Mouse (Mus musculus): ENCODE data around the gene Vangl1. TPM values are rescaled to one million over a fixed set of nuclear protein-coding genes. Genes with fewer than 3 reads are reported as not detected.

Gene Vangl1
- polyA plus RNA-seq, 1 experiment from 2014 or later = 52.9 TPM

GRCm38 (mm10) chr3:102140606-102141005 is 63.9 kb downstream of the Vangl1 start:
- Histone ChIP-seq H3K4me3 (ENCODE audit: low read depth, low read length) (no peak overlapping the region), H3K36me3 (ENCODE audit: control insufficient read depth, insufficient read depth, low read length) (no peaks in the 10 kb centered on the region), H3K27me3 (replicated peaks; ENCODE audit: control insufficient read depth, insufficient read depth, low read length) (no peaks in the 10 kb centered on the region), H3K4me2 (no peak overlapping the region), H3K4me1 (replicated peaks; ENCODE audit: control insufficient read depth, insufficient read depth, low read length) (peaks cover 18% of the 10 kb centered on the region), H3K9me3 (ENCODE audit: control insufficient read depth, low read length) (no peaks in the 10 kb centered on the region), H3K27ac (ENCODE audit: low read depth, low read length) (no peak overlapping the region), H3K9ac (ENCODE audit: low read depth, low read length) (no peak overlapping the region)
- ATAC-seq (replicated peaks; ENCODE audit: low FRiP score) (no peak), DNase-seq (ENCODE audit: low spot score) (no peak)
- WGBS = 90% methylated on average over 6 of the region's 6 CpGs

GRCm38 (mm10) chr3:102138899-102139298 is 65.6 kb downstream of the Vangl1 start:
- Histone ChIP-seq H3K27me3 (replicated peaks; ENCODE audit: control insufficient read depth, insufficient read depth, low read length) (no peaks in the 10 kb centered on the region), H3K4me1 (replicated peaks; ENCODE audit: control insufficient read depth, insufficient read depth, low read length) (peaks cover 4% of the 10 kb centered on the region), H3K27ac (ENCODE audit: low read depth, low read length) (no peak overlapping the region), H3K36me3 (ENCODE audit: control insufficient read depth, insufficient read depth, low read length) (no peaks in the 10 kb centered on the region), H3K9me3 (ENCODE audit: control insufficient read depth, low read length) (no peaks in the 10 kb centered on the region), H3K4me3 (ENCODE audit: low read depth, low read length) (no peak overlapping the region), H3K4me2 (no peak overlapping the region), H3K9ac (ENCODE audit: low read depth, low read length) (no peak overlapping the region)
- ATAC-seq (replicated peaks; ENCODE audit: low FRiP score) = no peak
- no peak for DNase-seq (ENCODE audit: low spot score)
- 87% methylated on average over 6 of the region's 6 CpGs for WGBS

- no peak overlapping the region for H3K4me2 ChIP-seq
- H3K9me3 ChIP-seq (ENCODE audit: control insufficient read depth, low read length) = no peaks in the 10 kb centered on the region
- H3K9ac ChIP-seq (ENCODE audit: low read depth, low read length) = no peak overlapping the region
- WGBS = 86% methylated on average over 10 of the region's 10 CpGs
- H3K4me1 ChIP-seq (replicated peaks; ENCODE audit: control insufficient read depth, insufficient read depth, low read length) = no peaks in the 10 kb centered on the region
- no peak for DNase-seq (ENCODE audit: low spot score)
- H3K36me3 ChIP-seq (ENCODE audit: control insufficient read depth, insufficient read depth, low read length) = no peaks in the 10 kb centered on the region
- no peak overlapping the region for H3K4me3 ChIP-seq (ENCODE audit: low read depth, low read length)
- ATAC-seq (replicated peaks; ENCODE audit: low FRiP score) = no peak
- H3K27me3 ChIP-seq (replicated peaks; ENCODE audit: control insufficient read depth, insufficient read depth, low read length) = no peaks in the 10 kb centered on the region
- H3K27ac ChIP-seq (ENCODE audit: low read depth, low read length) = no peak overlapping the region
Observed at GRCm38 (mm10) chr3:102137158-102137557, 67.3 kb downstream of the Vangl1 start.

GRCm38 (mm10) chr3:102135389-102136113 is 68.9 kb downstream of the Vangl1 start:
- H3K4me1 ChIP-seq (replicated peaks; ENCODE audit: control insufficient read depth, insufficient read depth, low read length) = no peaks in the 10 kb centered on the region; the same call in 1 of the 2 replicates
- H3K36me3 ChIP-seq (ENCODE audit: control insufficient read depth, insufficient read depth, low read length) = no peaks in the 10 kb centered on the region
- DNase-seq (ENCODE audit: low spot score) = no peak
- no peak for ATAC-seq (replicated peaks; ENCODE audit: low FRiP score)
- no peak overlapping the region for H3K4me3 ChIP-seq (ENCODE audit: low read depth, low read length)
- no peaks in the 10 kb centered on the region for H3K27me3 ChIP-seq (replicated peaks; ENCODE audit: control insufficient read depth, insufficient read depth, low read length)
- H3K9me3 ChIP-seq (ENCODE audit: control insufficient read depth, low read length) = no peaks in the 10 kb centered on the region
- H3K27ac ChIP-seq (ENCODE audit: low read depth, low read length) = no peak overlapping the region
- H3K9ac ChIP-seq (ENCODE audit: low read depth, low read length) = no peak overlapping the region
- WGBS = 34% methylated on average over 10 of the region's 10 CpGs
- no peak overlapping the region for H3K4me2 ChIP-seq

GRCm38 (mm10) chr3:102131627-102132324 is 72.7 kb downstream of the Vangl1 start:
- Histone ChIP-seq H3K27ac (ENCODE audit: low read depth, low read length) (no peak overlapping the region), H3K4me2 (no peak overlapping the region), H3K4me1 (replicated peaks; ENCODE audit: control insufficient read depth, insufficient read depth, low read length) (no peaks in the 10 kb centered on the region; the same call in 1 of the 2 replicates), H3K4me3 (ENCODE audit: low read depth, low read length) (no peak overlapping the region), H3K9me3 (ENCODE audit: control insufficient read depth, low read length) (no peaks in the 10 kb centered on the region), H3K9ac (ENCODE audit: low read depth, low read length) (no peak overlapping the region), H3K27me3 (replicated peaks; ENCODE audit: control insufficient read depth, insufficient read depth, low read length) (no peaks in the 10 kb centered on the region), H3K36me3 (ENCODE audit: control insufficient read depth, insufficient read depth, low read length) (no peaks in the 10 kb centered on the region)
- WGBS = 90% methylated on average over 9 of the region's 9 CpGs
- no peak for DNase-seq (ENCODE audit: low spot score)
- no peak for ATAC-seq (replicated peaks; ENCODE audit: low FRiP score)

GRCm38 (mm10) chr3:102130478-102130877 is 74.0 kb downstream of the Vangl1 start:
- ATAC-seq (replicated peaks; ENCODE audit: low FRiP score) (peak; percentile 69; the same call in 1 of the 2 replicates), DNase-seq (ENCODE audit: low spot score) (no peak)
- Histone ChIP-seq H3K27ac (ENCODE audit: low read depth, low read length) (no peak overlapping the region), H3K4me1 (replicated peaks; ENCODE audit: control insufficient read depth, insufficient read depth, low read length) (no peaks in the 10 kb centered on the region; the same call in 1 of the 2 replicates), H3K4me2 (no peak overlapping the region), H3K36me3 (ENCODE audit: control insufficient read depth, insufficient read depth, low read length) (no peaks in the 10 kb centered on the region), H3K27me3 (replicated peaks; ENCODE audit: control insufficient read depth, insufficient read depth, low read length) (no peaks in the 10 kb centered on the region), H3K9me3 (ENCODE audit: control insufficient read depth, low read length) (no peaks in the 10 kb centered on the region), H3K4me3 (ENCODE audit: low read depth, low read length) (no peak overlapping the region), H3K9ac (ENCODE audit: low read depth, low read length) (no peak overlapping the region)
- WGBS = 65% methylated on average over 6 of the region's 6 CpGs

- DNase-seq (ENCODE audit: low spot score) = no peak
- H3K27ac ChIP-seq (ENCODE audit: low read depth, low read length) = no peak overlapping the region
- no peaks in the 10 kb centered on the region for H3K9me3 ChIP-seq (ENCODE audit: control insufficient read depth, low read length)
- H3K36me3 ChIP-seq (ENCODE audit: control insufficient read depth, insufficient read depth, low read length) = no peaks in the 10 kb centered on the region
- H3K27me3 ChIP-seq (replicated peaks; ENCODE audit: control insufficient read depth, insufficient read depth, low read length) = no peaks in the 10 kb centered on the region
- ATAC-seq (replicated peaks; ENCODE audit: low FRiP score) = peak; percentile 76
- no peak overlapping the region for H3K4me3 ChIP-seq (ENCODE audit: low read depth, low read length)
- no peaks in the 10 kb centered on the region; the same call in 1 of the 2 replicates for H3K4me1 ChIP-seq (replicated peaks; ENCODE audit: control insufficient read depth, insufficient read depth, low read length)
- H3K4me2 ChIP-seq = no peak overlapping the region
- WGBS = 62% methylated on average over 2 of the region's 2 CpGs
- no peak overlapping the region for H3K9ac ChIP-seq (ENCODE audit: low read depth, low read length)
Observed at GRCm38 (mm10) chr3:102128242-102128641, 76.3 kb downstream of the Vangl1 start.

GRCm38 (mm10) chr3:102127114-102127513 is 77.4 kb downstream of the Vangl1 start:
- Histone ChIP-seq H3K9ac (ENCODE audit: low read depth, low read length) (no peak overlapping the region), H3K4me3 (ENCODE audit: low read depth, low read length) (no peak overlapping the region), H3K27ac (ENCODE audit: low read depth, low read length) (no peak overlapping the region), H3K9me3 (ENCODE audit: control insufficient read depth, low read length) (no peaks in the 10 kb centered on the region), H3K36me3 (ENCODE audit: control insufficient read depth, insufficient read depth, low read length) (no peaks in the 10 kb centered on the region), H3K27me3 (replicated peaks; ENCODE audit: control insufficient read depth, insufficient read depth, low read length) (no peaks in the 10 kb centered on the region), H3K4me1 (replicated peaks; ENCODE audit: control insufficient read depth, insufficient read depth, low read length) (no peaks in the 10 kb centered on the region; the same call in 1 of the 2 replicates), H3K4me2 (no peak overlapping the region)
- ATAC-seq (replicated peaks; ENCODE audit: low FRiP score) = no peak
- no peak for DNase-seq (ENCODE audit: low spot score)
- WGBS = 72% methylated on average over 2 of the region's 2 CpGs

Measured in liver, embryonic 11.5 days (tissue).